Mouse (Mus musculus) limb, embryonic 13.5 days (tissue): ENCODE measurements around the gene Tmem69. TPM values are rescaled to one million over a fixed set of nuclear protein-coding genes. Genes with fewer than 3 reads are reported as not detected.

Source experiments
- ATAC-seq: fragments of 200-750 bp; cut with Nextera tagmentation; 2 replicates; pipeline ENCODE4 v1.8.0; 2017; ENCODE audit warnings: low read depth, moderate number of reproducible peaks, moderate TSS enrichment; ENCODE audit not compliant: low FRiP score
- H3K27ac ChIP-seq: fragments of 300-500 bp; sonication (generic); 2 replicates; pipeline ENCODE4 v1.5.1; 2015; ENCODE audit warnings: inconsistent platforms, mild to moderate bottlenecking, moderate library complexity
- H3K27me3 ChIP-seq: fragments of 300-500 bp; sonication (generic); 2 replicates; pipeline ENCODE4 v1.6.1; 2015; ENCODE audit warnings: mild to moderate bottlenecking, inconsistent platforms
- H3K36me3 ChIP-seq: fragments of 300-500 bp; sonication (generic); 2 replicates; pipeline ENCODE4 v1.6.1; 2015; ENCODE audit warnings: inconsistent platforms, mild to moderate bottlenecking, moderate library complexity
- H3K4me1 ChIP-seq: fragments of 300-500 bp; sonication (generic); 2 replicates; pipeline ENCODE4 v1.6.1; 2015; ENCODE audit warnings: inconsistent platforms
- H3K4me2 ChIP-seq: fragments of 300-500 bp; sonication (generic); replicated peaks from 2 replicates; pipeline ENCODE4 v1.6.1; 2015; ENCODE audit warnings: inconsistent platforms, mild to moderate bottlenecking, moderate library complexity
- H3K4me3 ChIP-seq: fragments of 300-500 bp; sonication (generic); 2 replicates; pipeline ENCODE4 v1.5.1; 2015; ENCODE audit warnings: moderate library complexity, mild to moderate bottlenecking, inconsistent platforms
- H3K9ac ChIP-seq: fragments of 300-500 bp; sonication (generic); 2 replicates; pipeline ENCODE4 v1.6.1; 2015; ENCODE audit warnings: mild to moderate bottlenecking, inconsistent platforms
- H3K9me3 ChIP-seq: fragments of 300-500 bp; sonication (generic); 2 replicates; pipeline ENCODE4 v1.6.1; 2016; ENCODE audit warnings: inconsistent platforms
- WGBS: fragments of 180-500 bp; shearing (Covaris S2); methylation state at CpG from one replicate; pipeline ENCODE4 v1.1.7; 2015; 5-methylcytosine and 5-hydroxymethylcytosine counted together
- polyA plus RNA-seq: library from polyadenylated mRNA; unstranded; fragments of >200 nt; fragmentation: Nextera tagmentation; extraction: Ambion mirVana; gene quantifications from 2 replicates; pipeline ENCODE4 v1.2.1, GENCODE M21; 2015

The Tmem69 gene
- polyA plus RNA-seq, 1 experiment from 2014 or later = 20.4 TPM

- Histone ChIP-seq H3K27me3 (no peaks in the 10 kb centered on the region), H3K36me3 (peaks cover 22% of the 10 kb centered on the region), H3K4me1 (no peaks in the 10 kb centered on the region), H3K4me3 (no peak overlapping the region), H3K27ac (no peak overlapping the region), H3K4me2 (no peak overlapping the region), H3K9ac (no peak overlapping the region), H3K9me3 (no peaks in the 10 kb centered on the region)
- ATAC-seq = no peak
Measured at GRCm38 (mm10) chr4:116536351-116536750, 19.4 kb downstream of the Tmem69 start.

- Histone ChIP-seq H3K4me2 (no peak overlapping the region), H3K4me1 (no peaks in the 10 kb centered on the region), H3K27me3 (no peaks in the 10 kb centered on the region), H3K4me3 (no peak overlapping the region), H3K9me3 (no peaks in the 10 kb centered on the region), H3K36me3 (peaks cover 20% of the 10 kb centered on the region), H3K27ac (no peak overlapping the region), H3K9ac (no peak overlapping the region)
- WGBS = 63% methylated on average over 2 of the region's 2 CpGs
- no peak for ATAC-seq
Measured at GRCm38 (mm10) chr4:116531109-116531508, 24.6 kb downstream of the Tmem69 start.

GRCm38 (mm10) chr4:116507425-116508218 is 48.1 kb downstream of the Tmem69 start, which contains the start of gene Ipp:
Gene Ipp, plus strand, starts transcription at chr4:116507549.
- Histone ChIP-seq H3K9me3 (no peaks in the 10 kb centered on the region), H3K9ac (peak within 1 kb of the TSS; percentile 84), H3K4me1 (peaks cover 11% of the 10 kb centered on the region), H3K4me3 (peak within 1 kb of the TSS; percentile 64), H3K27ac (peak within 1 kb of the TSS; percentile 89), H3K27me3 (no peaks in the 10 kb centered on the region), H3K4me2 (peak within 1 kb of the TSS; percentile 70), H3K36me3 (peaks cover 12% of the 10 kb centered on the region)
- under 1% methylated on average over 55 of the region's 55 CpGs for WGBS
- ATAC-seq = peak; percentile 99

- WGBS = 25% methylated on average over 11 of the region's 11 CpGs
- peak overlapping the region; percentile 64 for H3K4me3 ChIP-seq
- no peak; the same call in 1 of the 2 replicates for ATAC-seq
- no peaks in the 10 kb centered on the region for H3K9me3 ChIP-seq
- H3K27me3 ChIP-seq = no peaks in the 10 kb centered on the region
- H3K27ac ChIP-seq = no peak overlapping the region
- peak overlapping the region; percentile 68 for H3K9ac ChIP-seq
- H3K36me3 ChIP-seq = peaks cover 11% of the 10 kb centered on the region
- H3K4me2 ChIP-seq = peak overlapping the region; percentile 70
- peaks cover 11% of the 10 kb centered on the region for H3K4me1 ChIP-seq
Measured at GRCm38 (mm10) chr4:116506886-116507424, 48.8 kb downstream of the Tmem69 start.

Other genes with a start within 250 kb of the Tmem69 start
- 14.7 and 15.1 TPM in 2 replicates for gene Mast2, start 91.8 kb downstream of the Tmem69 start, polyA plus RNA-seq
- 15.6 and 16.5 TPM in 2 replicates for gene Ipp, start 48.4 kb downstream of the Tmem69 start, polyA plus RNA-seq
- 32.1 and 34.8 TPM in 2 replicates for gene Gpbp1l1, start 1.7 kb upstream of the Tmem69 start, polyA plus RNA-seq
- 2.1 and 3.1 TPM in 2 replicates for gene Ccdc17, start 40.7 kb upstream of the Tmem69 start, polyA plus RNA-seq
- gene Nasp, start 72.0 kb upstream of the Tmem69 start, polyA plus RNA-seq = 203 and 211 TPM in 2 replicates
- 774 and 800 TPM in 2 replicates for gene Akr1a1, start 95.7 kb upstream of the Tmem69 start, polyA plus RNA-seq
- 1,184 and 1,195 TPM in 2 replicates for gene Prdx1, start 129.6 kb upstream of the Tmem69 start, polyA plus RNA-seq
- 25.0 and 27.1 TPM in 2 replicates for gene Mmachc, start 152.5 kb upstream of the Tmem69 start, polyA plus RNA-seq
- 23.8 and 27.5 TPM in 2 replicates for gene Ccdc163, start 152.6 kb upstream of the Tmem69 start, polyA plus RNA-seq
- 10.9 and 11.4 TPM in 2 replicates for gene Tesk2, start 165.0 kb upstream of the Tmem69 start, polyA plus RNA-seq